Mouse (Mus musculus): ENCODE measurements around the gene Zcchc3. TPM values are rescaled to one million over a fixed set of nuclear protein-coding genes. Genes with fewer than 3 reads are reported as not detected.
"Not testable (repeated sequence)": the region's sequence is repeated elsewhere in the genome, so short reads cannot be mapped to it uniquely, and the experiment has no call there.

The Zcchc3 gene
- 1.2 and 1.4 TPM in 2 replicates for polyA plus RNA-seq (2012; ENCODE audit: insufficient read depth, insufficient read length, missing spikeins)

- peak within 1 kb of the TSS; percentile 33; the same call in 1 of the 2 replicates for H3K27ac ChIP-seq (replicated peaks; ENCODE audit: low read depth, low read length)
- peak within 1 kb of the TSS; percentile 91 for H3K4me3 ChIP-seq (ENCODE audit: insufficient read depth, low read depth, low read length)
- peaks cover 6% of the 10 kb centered on the region for H3K4me1 ChIP-seq (ENCODE audit: control insufficient read depth, insufficient read depth, insufficient read length, low read length)
These were observed at the start of gene Zcchc3 for GRCm38 (mm10) chr2:152414591-152415165. Zcchc3 (minus strand) TSS chr2:152415027.

- H3K27ac ChIP-seq (replicated peaks; ENCODE audit: low read depth, low read length): no peak overlapping the region
- H3K4me1 ChIP-seq (ENCODE audit: control insufficient read depth, insufficient read depth, insufficient read length, low read length): no peaks in the 10 kb centered on the region
- no peak overlapping the region for H3K4me3 ChIP-seq (ENCODE audit: insufficient read depth, low read depth, low read length)
These were observed 44.4 kb upstream of the Zcchc3 start for GRCm38 (mm10) chr2:152459241-152459640.

- H3K4me1 ChIP-seq (ENCODE audit: control insufficient read depth, insufficient read depth, insufficient read length, low read length): no peaks in the 10 kb centered on the region
- H3K4me3 ChIP-seq (ENCODE audit: insufficient read depth, low read depth, low read length): no peak overlapping the region
- no peak overlapping the region for H3K27ac ChIP-seq (replicated peaks; ENCODE audit: low read depth, low read length)
These were observed 37.4 kb upstream of the Zcchc3 start for GRCm38 (mm10) chr2:152452101-152452781.

DNA sequence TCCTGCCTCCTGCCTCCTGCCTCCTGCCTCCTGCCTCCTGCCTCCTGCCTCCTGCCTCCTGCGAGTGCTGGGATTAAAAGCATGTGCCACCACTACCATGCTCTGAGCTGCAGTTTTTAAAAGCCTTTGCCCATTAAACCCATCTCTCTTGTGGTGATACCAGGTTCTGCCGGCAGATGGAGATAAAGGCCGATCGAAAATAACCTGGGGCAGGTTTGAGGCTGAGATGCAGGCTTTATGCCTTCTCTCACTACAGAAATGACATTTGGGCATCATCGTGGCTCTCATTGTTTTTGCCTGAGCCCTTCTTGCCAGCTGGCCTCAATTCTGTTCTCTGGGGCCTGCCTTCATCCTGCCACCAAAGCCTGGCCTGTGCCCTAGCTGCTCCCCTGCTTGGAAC, 35.4 kb upstream of the Zcchc3 start:
- Histone ChIP-seq H3K27ac (replicated peaks; ENCODE audit: low read depth, low read length) (no peak overlapping the region), H3K4me1 (ENCODE audit: control insufficient read depth, insufficient read depth, insufficient read length, low read length) (no peaks in the 10 kb centered on the region), H3K4me3 (ENCODE audit: insufficient read depth, low read depth, low read length) (no peak overlapping the region)

DNA sequence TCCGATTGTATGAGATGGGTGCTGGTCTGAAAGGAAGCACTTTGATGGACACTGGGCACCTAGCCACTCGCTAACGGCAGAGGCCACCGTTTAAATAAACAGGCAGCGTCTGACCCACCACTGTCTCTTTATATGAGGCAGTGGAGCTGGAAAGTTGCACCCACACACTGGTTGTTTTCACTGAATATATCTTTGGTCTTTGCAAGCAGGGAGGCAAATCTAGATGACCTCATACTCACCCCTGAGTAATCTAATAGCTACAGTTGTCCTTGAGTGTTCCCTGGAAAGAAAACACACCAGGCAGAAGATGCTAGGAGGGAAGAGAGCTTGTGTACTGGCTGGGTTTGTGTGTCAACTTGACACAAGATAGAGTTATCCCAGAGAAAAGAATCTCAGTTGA, 32.6 kb upstream of the Zcchc3 start:
- H3K27ac ChIP-seq (replicated peaks; ENCODE audit: low read depth, low read length): no peak overlapping the region
- H3K4me3 ChIP-seq (ENCODE audit: insufficient read depth, low read depth, low read length): no peak overlapping the region
- no peaks in the 10 kb centered on the region for H3K4me1 ChIP-seq (ENCODE audit: control insufficient read depth, insufficient read depth, insufficient read length, low read length)

DNA sequence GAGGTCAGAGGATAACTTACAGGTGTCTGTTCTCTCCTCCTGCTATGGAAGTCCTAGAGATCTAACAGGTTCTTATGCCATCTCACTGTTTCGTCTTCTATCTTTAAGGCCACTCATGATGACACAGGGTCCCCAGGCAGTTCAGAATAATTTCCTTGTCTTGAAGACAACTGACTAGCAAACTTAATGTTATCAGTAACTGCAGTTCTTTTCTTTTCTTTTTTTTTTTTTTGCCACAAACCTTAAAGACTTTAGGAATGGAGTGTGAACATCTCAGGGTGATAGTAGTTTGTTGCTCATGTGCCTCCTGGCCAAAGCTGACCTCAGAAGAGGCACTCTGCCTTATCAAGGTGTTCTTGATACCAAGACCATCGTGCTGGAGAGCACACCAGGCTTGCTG, 31.8 kb upstream of the Zcchc3 start:
- Histone ChIP-seq H3K4me3 (ENCODE audit: insufficient read depth, low read depth, low read length) (no peak overlapping the region), H3K27ac (replicated peaks; ENCODE audit: low read depth, low read length) (no peak overlapping the region), H3K4me1 (ENCODE audit: control insufficient read depth, insufficient read depth, insufficient read length, low read length) (no peaks in the 10 kb centered on the region)

GRCm38 (mm10) chr2:152443281-152443680, 28.5 kb upstream of the Zcchc3 start:
- no peaks in the 10 kb centered on the region for H3K4me1 ChIP-seq (ENCODE audit: control insufficient read depth, insufficient read depth, insufficient read length, low read length)
- H3K27ac ChIP-seq (replicated peaks; ENCODE audit: low read depth, low read length): no peak overlapping the region
- H3K4me3 ChIP-seq (ENCODE audit: insufficient read depth, low read depth, low read length): no peak overlapping the region

DNA sequence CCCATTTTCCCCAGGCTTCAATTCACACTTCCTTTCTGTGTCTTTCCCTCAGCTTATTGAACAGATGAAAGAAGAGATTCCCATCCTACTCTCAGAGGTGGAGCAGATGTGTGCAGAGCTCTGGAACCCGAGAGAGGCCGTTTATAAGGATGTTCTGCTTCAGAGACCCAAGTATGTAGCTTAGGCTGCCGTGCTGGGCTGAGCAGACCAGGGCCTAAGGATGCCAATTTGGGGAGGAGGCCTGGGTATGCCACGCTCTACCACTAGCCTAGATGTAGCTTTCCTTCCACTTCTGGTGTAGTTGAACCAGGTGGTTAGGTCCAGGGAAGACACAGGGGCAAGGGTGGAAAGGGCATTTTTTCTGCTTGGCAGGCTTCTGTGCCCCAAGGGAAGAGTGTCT, 27.5 kb upstream of the Zcchc3 start:
- no peaks in the 10 kb centered on the region for H3K4me1 ChIP-seq (ENCODE audit: control insufficient read depth, insufficient read depth, insufficient read length, low read length)
- H3K27ac ChIP-seq (replicated peaks; ENCODE audit: low read depth, low read length): no peak overlapping the region
- no peak overlapping the region for H3K4me3 ChIP-seq (ENCODE audit: insufficient read depth, low read depth, low read length)

DNA sequence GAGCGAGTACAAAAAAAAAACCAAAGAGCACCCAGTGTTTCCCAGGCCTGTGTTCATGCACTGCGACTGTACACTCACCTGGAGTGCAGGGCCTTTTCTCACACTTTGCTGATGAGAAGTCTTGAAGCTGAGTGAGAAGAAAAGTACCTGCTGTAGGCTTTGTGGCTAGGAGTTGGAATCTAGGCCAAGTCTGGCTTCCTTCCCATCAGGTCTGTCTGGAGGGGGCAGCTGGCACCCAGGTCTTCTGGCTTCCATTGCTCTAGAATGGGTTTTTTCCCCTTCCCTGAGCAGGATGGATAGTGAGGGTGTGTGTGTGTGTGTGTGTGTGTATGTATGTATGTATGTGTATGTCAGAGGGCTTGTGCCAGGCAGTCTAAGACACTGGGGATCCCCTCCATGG, 25.0 kb upstream of the Zcchc3 start:
- Histone ChIP-seq H3K27ac (replicated peaks; ENCODE audit: low read depth, low read length) (no peak overlapping the region), H3K4me3 (ENCODE audit: insufficient read depth, low read depth, low read length) (no peak overlapping the region), H3K4me1 (ENCODE audit: control insufficient read depth, insufficient read depth, insufficient read length, low read length) (no peaks in the 10 kb centered on the region)

DNA sequence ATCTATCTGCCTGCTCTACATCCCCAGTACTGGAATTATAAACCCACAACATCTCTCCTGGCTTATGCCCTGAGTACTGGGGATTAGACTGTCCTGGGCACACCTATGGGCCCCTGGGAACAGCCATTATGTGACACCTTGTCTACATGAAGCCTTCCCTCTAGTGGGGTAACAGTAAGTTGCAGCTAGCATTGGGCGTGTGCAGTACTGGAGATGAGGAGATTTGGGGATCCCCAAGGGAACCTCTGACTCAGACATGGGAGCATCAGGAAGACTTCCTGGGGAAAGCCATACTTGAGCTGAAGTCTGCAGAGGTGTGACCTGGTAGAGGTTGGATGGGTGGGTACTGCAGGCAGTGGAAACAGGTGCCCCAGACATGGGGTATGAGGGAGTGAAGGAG, 24.1 kb upstream of the Zcchc3 start:
- no peak overlapping the region for H3K4me3 ChIP-seq (ENCODE audit: insufficient read depth, low read depth, low read length)
- no peaks in the 10 kb centered on the region for H3K4me1 ChIP-seq (ENCODE audit: control insufficient read depth, insufficient read depth, insufficient read length, low read length)
- H3K27ac ChIP-seq (replicated peaks; ENCODE audit: low read depth, low read length): no peak overlapping the region

DNA sequence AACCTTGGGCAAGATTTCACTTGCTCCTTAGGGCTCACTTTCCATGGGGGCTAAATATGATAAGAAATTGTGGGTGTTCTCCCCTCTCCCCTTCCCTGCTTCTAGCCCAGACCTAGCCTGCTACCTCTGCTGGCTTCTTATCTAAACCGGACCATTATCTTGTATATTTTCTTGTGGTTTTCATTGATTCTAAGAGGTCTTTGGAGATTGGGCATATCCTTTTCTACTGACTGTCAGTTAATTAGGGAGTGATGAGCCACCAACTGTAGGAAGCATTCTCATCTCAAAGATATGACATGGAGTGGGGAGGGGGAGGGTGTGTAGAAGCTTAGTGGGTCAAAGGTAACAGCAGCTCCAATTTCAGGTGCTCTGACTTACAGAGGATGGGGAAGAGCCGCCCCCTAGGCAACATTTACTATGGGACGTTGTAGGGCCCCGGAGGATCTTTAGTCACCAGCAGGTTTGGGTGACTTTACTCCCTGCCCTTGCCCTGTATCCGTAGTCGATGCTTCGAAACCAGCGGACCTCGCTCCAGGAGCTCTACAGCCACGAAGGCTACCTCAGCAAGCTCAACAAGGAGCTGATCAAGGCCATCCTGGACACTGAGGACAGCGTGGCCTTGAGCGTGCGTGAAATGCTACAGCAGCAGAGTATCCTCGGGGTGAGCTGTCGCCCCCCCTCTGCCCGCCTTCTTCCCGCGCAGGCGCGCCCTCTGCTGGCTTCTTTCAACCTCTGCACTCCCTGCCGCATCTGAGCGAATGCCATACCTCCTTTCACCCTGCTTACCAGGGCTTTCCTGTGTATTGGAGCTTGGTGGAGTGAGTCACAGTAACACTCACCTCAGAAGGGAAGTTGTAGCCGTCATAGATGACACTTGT, 22.4 kb upstream of the Zcchc3 start:
- H3K27ac ChIP-seq (replicated peaks; ENCODE audit: low read depth, low read length): no peak overlapping the region
- no peaks in the 10 kb centered on the region for H3K4me1 ChIP-seq (ENCODE audit: control insufficient read depth, insufficient read depth, insufficient read length, low read length)
- peak overlapping the region; percentile 32 for H3K4me3 ChIP-seq (ENCODE audit: insufficient read depth, low read depth, low read length)

DNA sequence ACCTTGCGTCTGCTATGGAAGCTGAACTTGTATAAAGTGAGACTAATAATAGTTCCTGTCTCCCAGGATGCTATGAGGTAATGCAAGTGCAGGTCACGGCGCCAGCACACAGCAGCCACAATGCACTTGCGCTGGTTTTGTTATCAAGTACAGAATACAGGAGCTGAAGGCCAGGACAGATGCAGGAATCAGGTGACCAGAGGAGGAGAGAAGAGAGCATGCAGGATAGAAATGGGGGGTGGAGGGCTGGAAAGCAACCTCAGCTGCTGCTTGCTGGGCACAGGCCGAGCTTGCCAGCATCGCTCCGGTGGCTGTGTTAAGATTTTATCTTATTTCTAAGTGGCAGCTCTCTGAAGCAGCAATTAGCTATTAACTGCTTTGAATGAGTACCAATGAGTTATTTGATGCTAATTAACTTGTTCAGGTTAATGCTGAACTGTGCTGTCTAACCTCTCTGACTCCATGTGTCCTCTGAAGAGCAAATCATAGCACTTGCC, 21.6 kb upstream of the Zcchc3 start:
- Histone ChIP-seq H3K27ac (replicated peaks; ENCODE audit: low read depth, low read length) (no peak overlapping the region; the same call in 1 of the 2 replicates), H3K4me1 (ENCODE audit: control insufficient read depth, insufficient read depth, insufficient read length, low read length) (no peaks in the 10 kb centered on the region), H3K4me3 (ENCODE audit: insufficient read depth, low read depth, low read length) (no peak overlapping the region)

- H3K4me1 ChIP-seq (ENCODE audit: control insufficient read depth, insufficient read depth, insufficient read length, low read length); H3K4me3 ChIP-seq (ENCODE audit: insufficient read depth, low read depth, low read length); H3K27ac ChIP-seq (replicated peaks; ENCODE audit: low read depth, low read length): not testable (repeated sequence)
These were observed 13.7 kb upstream of the Zcchc3 start for GRCm38 (mm10) chr2:152428481-152428880.

DNA sequence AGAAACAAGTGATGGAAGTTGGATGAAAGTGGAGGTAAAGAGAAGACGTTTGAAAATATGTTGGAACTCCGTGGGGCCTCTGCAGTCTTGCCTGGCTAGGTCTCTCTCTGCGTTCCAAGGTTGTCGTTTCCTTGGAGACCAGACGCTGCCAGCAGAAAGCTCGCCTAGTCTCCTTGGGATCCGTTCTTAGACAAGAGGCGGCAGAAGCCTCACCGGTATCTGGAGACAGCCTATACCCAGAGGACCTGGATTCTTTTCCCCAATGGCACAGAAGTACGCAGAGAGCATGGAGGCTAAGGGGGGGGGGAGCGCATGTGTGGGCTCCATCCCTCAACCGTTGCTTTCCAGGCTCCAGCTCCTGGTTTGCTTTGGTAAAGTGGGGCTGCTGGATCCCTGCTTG, 12.7 kb upstream of the Zcchc3 start:
- H3K4me3 ChIP-seq (ENCODE audit: insufficient read depth, low read depth, low read length): no peak overlapping the region
- H3K27ac ChIP-seq (replicated peaks; ENCODE audit: low read depth, low read length): no peak overlapping the region
- H3K4me1 ChIP-seq (ENCODE audit: control insufficient read depth, insufficient read depth, insufficient read length, low read length): no peaks in the 10 kb centered on the region

- no peak overlapping the region for H3K4me3 ChIP-seq (ENCODE audit: insufficient read depth, low read depth, low read length)
- H3K27ac ChIP-seq (replicated peaks; ENCODE audit: low read depth, low read length): no peak overlapping the region
- H3K4me1 ChIP-seq (ENCODE audit: control insufficient read depth, insufficient read depth, insufficient read length, low read length): peaks cover 6% of the 10 kb centered on the region
These were observed 959 bp upstream of the Zcchc3 start for GRCm38 (mm10) chr2:152415786-152416185.
